Mouse (Mus musculus): ENCODE results near the gene Pphln1. TPM values are rescaled to one million over a fixed set of nuclear protein-coding genes. Genes with fewer than 3 reads are reported as not detected.

Pphln1 gene
- polyA plus RNA-seq, 1 experiment, result 14.5 TPM

DNA sequence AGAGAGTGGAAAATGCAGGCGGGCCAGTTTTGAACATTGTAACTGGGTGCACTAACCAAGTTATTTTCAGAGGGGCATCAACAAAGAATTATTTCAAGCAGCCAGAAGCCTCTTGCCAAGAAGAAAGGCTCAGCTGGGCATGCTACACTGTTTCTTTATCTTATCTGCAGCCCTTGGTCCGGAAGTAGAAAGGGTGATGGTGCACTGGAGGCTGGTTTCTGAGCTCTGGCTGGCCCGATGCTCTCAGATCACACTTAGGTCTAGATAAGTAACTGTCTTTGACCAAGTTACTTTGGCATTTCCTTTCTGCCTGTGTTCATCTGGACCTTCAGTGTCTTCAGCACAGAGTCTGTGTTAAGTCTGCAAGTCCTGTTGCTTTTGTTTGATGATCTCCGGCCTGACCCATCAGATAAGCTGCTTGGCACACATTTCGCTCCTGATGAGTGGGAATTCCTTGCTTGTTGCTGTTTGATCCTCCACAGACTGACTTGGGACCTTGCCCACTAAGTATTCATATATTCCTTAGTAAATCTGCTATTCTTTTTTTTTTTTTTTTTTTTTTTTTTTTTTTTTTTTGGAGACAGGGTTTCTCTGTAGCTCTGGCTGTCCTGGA, 127.3 kb downstream of the Pphln1 start:
- Histone ChIP-seq H3K27me3 (ENCODE audit: control insufficient read depth, insufficient read depth, low read length) (no peaks in the 10 kb centered on the region), H3K36me3 (ENCODE audit: control insufficient read depth, insufficient read depth, low read length) (no peaks in the 10 kb centered on the region), H3K4me1 (replicated peaks; ENCODE audit: control insufficient read depth, insufficient read depth, low read length) (no peaks in the 10 kb centered on the region), H3K27ac (ENCODE audit: control insufficient read depth, insufficient read depth, low read length) (no peak overlapping the region), H3K4me3 (ENCODE audit: control insufficient read depth, insufficient read depth, low read length) (no peak overlapping the region)
- DNase-seq, result no peak
- TF ChIP-seq POLR2A (IDR thresholded peaks at IDR 0.05; ENCODE audit: control insufficient read depth, extremely low read depth, insufficient read depth, low read length, poor library complexity), result no peak
- TF ChIP-seq CTCF (IDR thresholded peaks at IDR 0.05; ENCODE audit: borderline replicate concordance, control insufficient read depth, extremely low read depth, insufficient read depth, low read length, poor library complexity), result no peak
- 90% methylated on average over 5 of the region's 5 CpGs for WGBS

DNA sequence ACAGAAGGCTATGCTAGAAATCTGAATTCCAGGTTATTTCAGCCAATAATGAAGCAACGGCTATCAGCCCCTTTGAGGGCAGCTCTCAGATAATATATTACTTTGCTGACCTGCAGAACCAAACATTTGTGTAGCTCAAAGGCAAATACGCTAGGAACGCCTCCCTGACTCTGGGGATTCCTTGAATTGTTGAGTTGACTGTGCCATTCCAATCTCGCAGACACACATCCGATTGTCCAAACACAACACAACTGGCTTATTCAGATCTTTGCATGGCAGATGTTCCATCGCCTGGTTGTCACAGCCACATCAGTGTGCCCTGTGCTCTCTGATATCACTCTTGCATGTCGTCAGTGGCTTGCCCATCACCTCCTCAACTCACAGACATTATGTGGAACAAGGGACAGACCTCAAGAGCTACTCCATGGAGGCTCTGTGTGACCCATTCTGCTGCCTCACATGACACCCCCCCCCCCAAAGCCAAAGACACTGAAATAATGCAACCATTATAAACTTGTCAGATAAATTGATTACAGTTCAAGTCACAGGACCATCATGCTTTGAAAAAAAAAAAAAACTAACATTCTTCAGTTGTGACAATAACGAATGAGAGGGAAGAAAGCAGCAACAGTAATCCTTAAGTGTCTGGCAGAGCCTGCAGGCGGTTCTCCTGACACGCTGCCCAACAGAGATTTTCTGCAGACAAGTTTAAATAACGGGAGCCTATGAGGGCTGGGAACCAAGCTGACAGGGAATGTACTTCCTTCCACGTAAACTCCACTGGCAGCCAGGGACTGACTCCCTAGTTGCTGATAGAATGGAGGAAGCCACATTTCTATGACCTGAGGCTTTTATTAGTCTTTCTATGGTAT, 131.9 kb downstream of the Pphln1 start:
- no peak overlapping the region for H3K27ac ChIP-seq (ENCODE audit: control insufficient read depth, insufficient read depth, low read length)
- H3K4me3 ChIP-seq (ENCODE audit: control insufficient read depth, insufficient read depth, low read length), result no peak overlapping the region
- H3K36me3 ChIP-seq (ENCODE audit: control insufficient read depth, insufficient read depth, low read length), result no peaks in the 10 kb centered on the region
- peaks cover 9% of the 10 kb centered on the region for H3K4me1 ChIP-seq (replicated peaks; ENCODE audit: control insufficient read depth, insufficient read depth, low read length)
- TF ChIP-seq POLR2A (IDR thresholded peaks at IDR 0.05; ENCODE audit: control insufficient read depth, extremely low read depth, insufficient read depth, low read length, poor library complexity) (no peak), CTCF (IDR thresholded peaks at IDR 0.05; ENCODE audit: borderline replicate concordance, control insufficient read depth, extremely low read depth, insufficient read depth, low read length, poor library complexity) (no peak)
- no peak for DNase-seq
- WGBS, result 91% methylated on average over 12 of the region's 12 CpGs
- H3K27me3 ChIP-seq (ENCODE audit: control insufficient read depth, insufficient read depth, low read length), result no peaks in the 10 kb centered on the region

DNA sequence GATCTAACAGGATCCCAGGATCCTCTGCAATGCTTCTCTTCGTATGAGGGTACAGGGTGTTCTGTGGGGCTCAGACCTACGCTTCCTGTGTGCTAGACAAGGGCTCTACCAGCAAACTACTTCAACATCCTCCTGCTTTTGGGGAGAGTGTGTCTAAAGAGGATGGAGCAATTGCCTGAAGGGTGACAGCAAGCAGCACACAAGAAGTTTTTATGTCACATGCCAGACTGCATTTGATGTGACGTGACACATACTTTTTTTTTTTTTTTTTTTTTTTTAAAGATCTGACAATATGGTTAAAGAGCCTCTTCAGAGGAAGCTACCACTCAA, 132.5 kb downstream of the Pphln1 start:
- 52% methylated on average over 3 of the region's 3 CpGs for WGBS
- DNase-seq, result no peak
- Histone ChIP-seq H3K27me3 (ENCODE audit: control insufficient read depth, insufficient read depth, low read length) (no peaks in the 10 kb centered on the region), H3K4me3 (ENCODE audit: control insufficient read depth, insufficient read depth, low read length) (no peak overlapping the region), H3K36me3 (ENCODE audit: control insufficient read depth, insufficient read depth, low read length) (no peaks in the 10 kb centered on the region), H3K27ac (ENCODE audit: control insufficient read depth, insufficient read depth, low read length) (no peak overlapping the region), H3K4me1 (replicated peaks; ENCODE audit: control insufficient read depth, insufficient read depth, low read length) (peaks cover 9% of the 10 kb centered on the region)
- no peak for TF ChIP-seq POLR2A (IDR thresholded peaks at IDR 0.05; ENCODE audit: control insufficient read depth, extremely low read depth, insufficient read depth, low read length, poor library complexity)
- no peak for TF ChIP-seq CTCF (IDR thresholded peaks at IDR 0.05; ENCODE audit: borderline replicate concordance, control insufficient read depth, extremely low read depth, insufficient read depth, low read length, poor library complexity)

DNA sequence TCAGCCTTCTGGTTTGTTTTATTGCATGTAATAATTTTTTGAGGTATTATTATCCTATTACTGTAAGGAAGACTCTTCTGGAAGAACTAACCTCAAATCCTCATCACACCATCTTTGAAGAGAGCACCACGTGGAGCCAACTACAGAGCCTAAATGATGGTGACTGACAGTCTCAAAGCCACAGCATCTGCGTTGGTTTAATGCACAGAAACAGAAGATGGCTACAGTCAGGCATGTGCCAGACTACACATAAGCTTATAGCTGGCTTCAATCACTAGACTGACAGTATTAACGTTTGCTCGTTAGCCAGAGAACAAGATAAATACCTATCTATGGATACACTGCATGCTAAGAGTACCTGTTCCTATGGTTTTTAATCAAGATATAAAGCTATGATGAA, 138.0 kb downstream of the Pphln1 start:
- TF ChIP-seq POLR2A (IDR thresholded peaks at IDR 0.05; ENCODE audit: control insufficient read depth, extremely low read depth, insufficient read depth, low read length, poor library complexity) (no peak), CTCF (IDR thresholded peaks at IDR 0.05; ENCODE audit: borderline replicate concordance, control insufficient read depth, extremely low read depth, insufficient read depth, low read length, poor library complexity) (no peak)
- H3K27ac ChIP-seq (ENCODE audit: control insufficient read depth, insufficient read depth, low read length), result no peak overlapping the region
- H3K27me3 ChIP-seq (ENCODE audit: control insufficient read depth, insufficient read depth, low read length), result no peaks in the 10 kb centered on the region
- H3K4me1 ChIP-seq (replicated peaks; ENCODE audit: control insufficient read depth, insufficient read depth, low read length), result peaks cover 9% of the 10 kb centered on the region
- H3K4me3 ChIP-seq (ENCODE audit: control insufficient read depth, insufficient read depth, low read length), result no peak overlapping the region
- no peak for DNase-seq
- H3K36me3 ChIP-seq (ENCODE audit: control insufficient read depth, insufficient read depth, low read length), result no peaks in the 10 kb centered on the region
- WGBS, result 89% methylated on average over 4 of the region's 4 CpGs

DNA sequence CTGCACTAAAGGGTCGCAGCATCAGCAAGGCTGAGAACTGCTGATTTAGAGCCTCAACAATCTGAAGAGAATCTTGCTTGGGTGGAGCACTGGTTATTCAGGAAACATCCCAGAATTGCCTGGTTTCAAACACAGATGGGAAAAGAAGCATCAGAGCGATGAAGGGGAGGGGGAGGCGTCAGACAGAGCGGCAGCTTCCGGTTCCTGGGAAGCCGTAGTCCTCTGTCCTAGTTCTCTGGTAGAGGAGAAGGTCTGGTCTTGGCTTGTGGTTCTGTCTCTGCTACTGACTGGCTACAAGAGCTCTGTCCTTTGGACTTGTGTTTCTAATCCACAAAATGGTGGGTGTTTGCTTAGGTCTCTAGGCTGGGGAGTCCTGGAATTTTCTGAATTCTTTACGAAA, 139.6 kb downstream of the Pphln1 start:
- Histone ChIP-seq H3K36me3 (ENCODE audit: control insufficient read depth, insufficient read depth, low read length) (no peaks in the 10 kb centered on the region), H3K27ac (ENCODE audit: control insufficient read depth, insufficient read depth, low read length) (no peak overlapping the region), H3K4me3 (ENCODE audit: control insufficient read depth, insufficient read depth, low read length) (no peak overlapping the region), H3K27me3 (ENCODE audit: control insufficient read depth, insufficient read depth, low read length) (no peaks in the 10 kb centered on the region), H3K4me1 (replicated peaks; ENCODE audit: control insufficient read depth, insufficient read depth, low read length) (peaks cover 7% of the 10 kb centered on the region)
- WGBS, result 95% methylated on average over 7 of the region's 7 CpGs
- no peak for DNase-seq
- TF ChIP-seq CTCF (IDR thresholded peaks at IDR 0.05; ENCODE audit: borderline replicate concordance, control insufficient read depth, extremely low read depth, insufficient read depth, low read length, poor library complexity) (no peak), POLR2A (IDR thresholded peaks at IDR 0.05; ENCODE audit: control insufficient read depth, extremely low read depth, insufficient read depth, low read length, poor library complexity) (no peak)

DNA sequence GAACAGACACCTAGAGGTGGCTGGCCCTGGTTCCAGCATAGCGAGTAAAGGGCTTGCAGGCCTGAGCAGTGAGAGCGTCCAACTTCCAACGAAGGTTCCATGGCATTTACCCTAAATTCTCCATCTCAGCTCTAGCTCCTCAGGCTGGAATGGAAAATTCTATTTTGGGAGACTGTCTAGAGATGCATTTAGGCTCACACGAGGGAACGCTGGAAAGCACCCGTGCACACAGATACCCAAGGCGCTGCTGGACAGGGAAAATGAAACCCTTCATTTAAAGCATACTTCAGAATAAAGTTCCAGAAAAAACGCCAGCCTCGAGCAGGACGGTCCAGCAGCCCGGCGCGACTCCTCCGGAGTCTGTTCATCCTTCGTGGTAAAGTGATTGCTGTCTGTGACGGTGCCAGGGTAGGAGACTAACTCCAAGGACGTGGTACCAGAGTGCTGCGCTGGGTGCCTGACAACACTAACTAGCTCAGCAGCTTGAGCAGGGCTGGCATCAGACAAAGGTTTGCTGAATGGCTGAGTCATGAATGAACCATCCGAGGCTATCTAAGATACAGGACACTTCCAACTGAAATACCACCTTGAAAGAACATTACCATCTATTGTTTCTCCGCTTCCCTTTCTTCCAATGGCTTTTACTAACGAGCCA, 140.5 kb downstream of the Pphln1 start:
- 97% methylated on average over 21 of the region's 21 CpGs for WGBS
- Histone ChIP-seq H3K27ac (ENCODE audit: control insufficient read depth, insufficient read depth, low read length) (no peak overlapping the region), H3K4me1 (replicated peaks; ENCODE audit: control insufficient read depth, insufficient read depth, low read length) (peaks cover 4% of the 10 kb centered on the region), H3K36me3 (ENCODE audit: control insufficient read depth, insufficient read depth, low read length) (no peaks in the 10 kb centered on the region), H3K4me3 (ENCODE audit: control insufficient read depth, insufficient read depth, low read length) (no peak overlapping the region), H3K27me3 (ENCODE audit: control insufficient read depth, insufficient read depth, low read length) (no peaks in the 10 kb centered on the region)
- DNase-seq, result no peak
- no peak for TF ChIP-seq POLR2A (IDR thresholded peaks at IDR 0.05; ENCODE audit: control insufficient read depth, extremely low read depth, insufficient read depth, low read length, poor library complexity)
- TF ChIP-seq CTCF (IDR thresholded peaks at IDR 0.05; ENCODE audit: borderline replicate concordance, control insufficient read depth, extremely low read depth, insufficient read depth, low read length, poor library complexity), result no peak
